Mouse (Mus musculus) liver, embryonic 15.5 days (tissue): ENCODE data around the gene Fam241a. TPM values are rescaled to one million over a fixed set of nuclear protein-coding genes. Genes with fewer than 3 reads are reported as not detected.

Source experiments
- ATAC-seq: fragments of 200-750 bp; cut with Nextera tagmentation; 2 replicates; pipeline ENCODE4 v1.8.0; 2017; ENCODE audit warnings: moderate number of reproducible peaks, mild to moderate bottlenecking, moderate library complexity; ENCODE audit not compliant: insufficient read depth
- H3K27ac ChIP-seq: fragments of 300-500 bp; sonication (generic); replicated peaks from 2 replicates; pipeline ENCODE4 v1.5.1; 2015; ENCODE audit warnings: mild to moderate bottlenecking, inconsistent platforms
- H3K27me3 ChIP-seq: fragments of 300-500 bp; sonication (generic); 2 replicates; pipeline ENCODE4 v1.6.1; 2015; ENCODE audit warnings: mild to moderate bottlenecking, inconsistent platforms
- H3K36me3 ChIP-seq: fragments of 300-500 bp; sonication (generic); replicated peaks from 2 replicates; pipeline ENCODE4 v1.6.1; 2015; ENCODE audit warnings: moderate library complexity, mild to moderate bottlenecking, inconsistent platforms
- H3K4me1 ChIP-seq: fragments of 300-500 bp; sonication (generic); replicated peaks from 2 replicates; pipeline ENCODE4 v1.6.1; 2015; ENCODE audit warnings: inconsistent platforms
- H3K4me2 ChIP-seq: fragments of 300-500 bp; sonication (generic); 2 replicates; pipeline ENCODE4 v1.6.1; 2015; ENCODE audit warnings: moderate library complexity, mild to moderate bottlenecking, inconsistent platforms
- H3K4me3 ChIP-seq: fragments of 300-500 bp; sonication (generic); replicated peaks from 2 replicates; pipeline ENCODE4 v1.5.1; 2015; ENCODE audit warnings: mild to moderate bottlenecking, inconsistent platforms
- H3K9ac ChIP-seq: fragments of 300-500 bp; sonication (generic); 2 replicates; pipeline ENCODE4 v1.6.1; 2015; ENCODE audit warnings: moderate library complexity, mild to moderate bottlenecking, inconsistent platforms
- H3K9me3 ChIP-seq: fragments of 300-500 bp; sonication (generic); replicated peaks from 2 replicates; pipeline ENCODE4 v1.6.1; 2016; ENCODE audit warnings: inconsistent platforms
- WGBS: fragments of 180-500 bp; shearing (Covaris S2); methylation state at CpG from one replicate; pipeline ENCODE4 v1.1.7; 2015; ENCODE audit warnings: mixed read lengths; ENCODE audit not compliant: insufficient replicate concordance; 5-methylcytosine and 5-hydroxymethylcytosine counted together
- polyA plus RNA-seq: library from polyadenylated mRNA; unstranded; fragments of >200 nt; fragmentation: Nextera tagmentation; extraction: Ambion mirVana; gene quantifications from 2 replicates; pipeline ENCODE4 v1.2.1, GENCODE M21; 2015

Fam241a gene
- polyA plus RNA-seq, 1 experiment from 2014 or later, result 45.5 TPM

DNA sequence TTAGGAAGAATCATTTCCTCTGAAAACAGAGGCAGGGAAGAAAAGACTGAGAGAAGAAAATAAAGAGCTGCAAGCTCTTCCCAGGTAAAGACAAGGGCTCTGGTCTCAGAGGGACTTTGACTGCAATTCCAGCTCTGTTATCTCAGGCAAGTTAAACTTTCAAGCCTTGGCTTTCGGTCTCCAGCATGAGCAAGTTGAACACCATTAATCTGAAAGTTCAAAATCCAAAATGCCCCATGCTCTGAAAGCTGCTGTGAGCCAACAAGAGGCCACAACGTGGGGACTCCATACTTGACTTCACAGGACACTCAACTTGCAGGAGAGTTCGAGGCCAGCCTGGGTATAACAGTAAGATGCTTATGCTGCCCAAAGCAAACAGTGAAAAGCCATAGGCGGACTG, 62.1 kb downstream of the Fam241a start:
- Histone ChIP-seq H3K4me3 (no peak overlapping the region), H3K27me3 (no peaks in the 10 kb centered on the region), H3K9ac (no peak overlapping the region), H3K4me1 (peaks cover 36% of the 10 kb centered on the region), H3K36me3 (peaks cover 14% of the 10 kb centered on the region; the same call in 1 of the 2 replicates), H3K4me2 (no peak overlapping the region), H3K9me3 (no peaks in the 10 kb centered on the region), H3K27ac (no peak overlapping the region)
- no peak for ATAC-seq
- WGBS, result 67% methylated on average over 4 of the region's 4 CpGs

DNA sequence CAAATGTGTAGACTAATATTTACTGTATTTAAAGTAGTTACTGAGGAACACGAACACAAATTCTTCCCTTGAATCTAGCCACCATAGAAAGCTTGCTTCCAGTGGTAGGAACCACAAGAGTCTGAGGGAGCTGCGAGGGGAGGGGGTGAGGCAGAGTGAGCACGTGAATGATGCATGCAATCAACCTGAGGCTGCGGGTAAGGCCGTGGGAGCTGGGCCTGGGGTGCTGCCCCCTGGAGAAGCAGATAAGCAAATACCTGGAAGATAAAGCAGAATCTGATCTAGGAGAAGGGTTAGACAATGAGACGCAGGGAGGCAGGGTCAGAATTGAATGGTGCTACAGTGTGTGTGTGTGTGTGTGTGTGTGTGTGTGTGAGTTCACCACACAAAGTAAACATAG, 65.0 kb downstream of the Fam241a start:
- no peak overlapping the region for H3K4me2 ChIP-seq
- H3K9ac ChIP-seq, result no peak overlapping the region
- H3K4me1 ChIP-seq, result peaks cover 17% of the 10 kb centered on the region
- H3K9me3 ChIP-seq, result no peaks in the 10 kb centered on the region
- WGBS, result 41% methylated on average over 6 of the region's 6 CpGs
- peaks cover 14% of the 10 kb centered on the region; the same call in 1 of the 2 replicates for H3K36me3 ChIP-seq
- H3K4me3 ChIP-seq, result no peak overlapping the region
- H3K27ac ChIP-seq, result no peak overlapping the region
- ATAC-seq, result no peak
- H3K27me3 ChIP-seq, result no peaks in the 10 kb centered on the region

DNA sequence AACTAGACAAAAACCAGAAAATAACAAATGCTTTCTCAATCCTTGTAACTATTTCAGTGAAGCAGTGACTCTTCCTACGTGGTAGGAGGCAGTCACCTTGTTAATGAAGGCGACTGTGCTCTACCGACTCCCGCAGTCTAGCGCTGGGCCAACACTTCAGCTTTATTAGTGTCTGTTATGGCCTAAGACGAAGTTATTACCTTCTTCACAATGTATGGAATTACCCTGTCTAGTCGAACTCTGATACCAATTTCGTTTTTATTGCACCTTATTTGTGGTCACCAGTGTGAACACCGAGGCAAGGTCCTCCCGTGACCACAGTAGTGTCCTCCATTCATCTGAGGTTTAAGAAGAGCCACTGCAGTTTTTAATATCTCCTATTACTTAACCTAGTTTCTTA, 65.9 kb downstream of the Fam241a start:
- Histone ChIP-seq H3K9me3 (no peaks in the 10 kb centered on the region), H3K4me1 (peaks cover 10% of the 10 kb centered on the region), H3K9ac (no peak overlapping the region), H3K4me2 (no peak overlapping the region), H3K27me3 (no peaks in the 10 kb centered on the region), H3K36me3 (peaks cover 14% of the 10 kb centered on the region; the same call in 1 of the 2 replicates), H3K4me3 (no peak overlapping the region), H3K27ac (no peak overlapping the region)
- 84% methylated on average over 10 of the region's 10 CpGs for WGBS
- ATAC-seq, result no peak

DNA sequence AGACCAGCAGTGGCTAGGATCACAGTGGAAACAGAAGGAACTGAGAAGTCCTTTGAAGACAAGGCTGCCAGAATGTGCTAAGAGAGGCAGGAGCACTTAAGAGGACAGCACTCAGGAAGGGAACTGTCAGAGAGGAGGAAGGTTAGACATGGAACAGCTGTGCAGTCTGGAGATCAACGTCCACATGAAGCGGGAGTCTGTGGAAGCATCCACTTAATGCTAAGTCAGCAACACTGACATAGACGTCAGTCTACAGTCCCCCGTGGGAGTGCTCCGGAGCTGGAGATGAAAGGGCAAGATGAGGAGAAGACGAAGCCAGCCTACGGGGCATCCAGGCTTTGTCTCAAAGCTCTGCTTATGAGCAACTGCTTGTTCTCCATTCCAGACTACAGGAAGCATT, 69.0 kb downstream of the Fam241a start:
- ATAC-seq, result no peak
- Histone ChIP-seq H3K4me3 (no peak overlapping the region), H3K4me1 (peaks cover 18% of the 10 kb centered on the region; the same call in 1 of the 2 replicates), H3K9me3 (no peaks in the 10 kb centered on the region), H3K27me3 (no peaks in the 10 kb centered on the region), H3K27ac (no peak overlapping the region), H3K36me3 (peaks cover 15% of the 10 kb centered on the region; the same call in 1 of the 2 replicates), H3K9ac (no peak overlapping the region), H3K4me2 (no peak overlapping the region)
- 69% methylated on average over 7 of the region's 7 CpGs for WGBS

DNA sequence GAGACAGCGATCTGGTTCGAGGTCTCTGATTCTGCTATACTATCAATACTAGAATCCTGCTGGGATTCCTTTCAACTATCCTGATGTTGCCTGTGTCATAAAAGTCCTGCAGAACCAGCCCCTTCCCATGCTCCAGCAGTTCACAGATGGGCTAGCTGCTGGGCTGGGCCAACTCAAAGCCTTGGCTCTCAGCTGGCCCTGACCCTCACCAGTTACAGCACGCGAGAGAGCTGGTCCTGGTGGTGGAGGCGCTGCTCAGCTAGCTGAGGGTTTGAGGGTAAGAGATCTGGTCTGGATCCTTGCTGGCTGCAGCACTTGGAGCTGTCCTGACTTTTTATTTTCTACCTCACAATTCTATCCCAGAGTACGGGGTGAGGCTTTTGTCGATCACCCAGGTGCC, 69.6 kb downstream of the Fam241a start:
- Histone ChIP-seq H3K4me2 (no peak overlapping the region), H3K4me1 (peaks cover 22% of the 10 kb centered on the region), H3K4me3 (no peak overlapping the region), H3K36me3 (peaks cover 19% of the 10 kb centered on the region), H3K27ac (no peak overlapping the region), H3K9ac (no peak overlapping the region), H3K27me3 (no peaks in the 10 kb centered on the region), H3K9me3 (no peaks in the 10 kb centered on the region)
- WGBS, result 90% methylated on average over 7 of the region's 7 CpGs
- no peak for ATAC-seq

- Histone ChIP-seq H3K27ac (no peak overlapping the region), H3K27me3 (no peaks in the 10 kb centered on the region)
- WGBS, result 56% methylated on average over 17 of the region's 17 CpGs
Measured at GRCm38 (mm10) chr3:127823886-127824863, 71.9 kb downstream of the Fam241a start.

DNA sequence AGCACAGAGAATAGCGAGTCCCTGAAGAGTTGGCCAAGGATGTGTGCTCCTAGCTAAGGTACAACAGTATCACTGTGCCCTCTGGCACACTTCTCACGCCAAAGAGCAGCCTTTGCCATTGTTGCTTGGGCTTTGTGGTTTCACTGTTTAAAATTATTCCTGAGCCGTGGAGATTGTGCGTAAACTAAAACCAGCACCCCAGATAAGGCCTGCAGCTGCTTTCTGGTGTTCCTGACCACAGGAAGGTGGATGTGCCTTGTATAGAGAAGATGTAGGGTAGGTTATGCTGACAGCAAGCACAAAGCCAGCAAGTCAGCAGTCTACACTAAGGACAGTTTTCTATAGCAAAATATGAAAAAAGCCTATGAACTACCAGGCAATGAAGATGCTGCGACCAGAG, 74.9 kb downstream of the Fam241a start:
- 30% methylated on average over 5 of the region's 5 CpGs for WGBS
- peak; percentile 23; the same call in 1 of the 2 replicates for ATAC-seq
- Histone ChIP-seq H3K27ac (no peak overlapping the region; the same call in 1 of the 2 replicates), H3K36me3 (peaks cover 29% of the 10 kb centered on the region), H3K4me2 (no peak overlapping the region), H3K9ac (no peak overlapping the region), H3K9me3 (no peaks in the 10 kb centered on the region), H3K4me3 (no peak overlapping the region), H3K27me3 (no peaks in the 10 kb centered on the region), H3K4me1 (peaks cover 39% of the 10 kb centered on the region)

More at GRCm38 (mm10) chr3:127823886-127824863, 71.9 kb downstream of the Fam241a start:
- no peak overlapping the region for H3K9ac ChIP-seq
- H3K4me1 ChIP-seq, result peaks cover 34% of the 10 kb centered on the region
- ATAC-seq, result no peak
- no peak overlapping the region for H3K4me3 ChIP-seq
- H3K36me3 ChIP-seq, result peaks cover 21% of the 10 kb centered on the region
- no peak overlapping the region for H3K4me2 ChIP-seq
- H3K9me3 ChIP-seq, result no peaks in the 10 kb centered on the region

DNA sequence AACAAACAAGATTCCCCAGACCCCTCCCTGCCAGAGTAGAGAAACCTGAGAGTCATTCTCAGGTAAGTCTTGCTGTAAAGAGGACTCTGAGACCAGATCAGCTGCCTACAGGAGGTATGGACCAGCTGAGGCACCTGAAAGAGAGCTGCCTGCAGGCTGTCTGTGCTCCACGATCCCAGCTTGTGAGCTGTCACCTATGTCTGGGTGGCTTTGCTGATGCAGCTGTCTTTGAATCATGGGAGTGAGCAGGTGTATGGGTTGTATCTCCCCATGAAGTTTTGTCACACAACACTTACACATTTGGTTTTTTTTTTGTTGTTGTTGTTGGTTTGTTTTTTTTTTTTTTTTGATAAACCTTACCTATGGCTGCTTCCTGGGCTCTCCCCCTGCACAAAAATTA, 75.7 kb downstream of the Fam241a start:
- Histone ChIP-seq H3K9ac (no peak overlapping the region), H3K4me3 (no peak overlapping the region), H3K27me3 (no peaks in the 10 kb centered on the region), H3K9me3 (no peaks in the 10 kb centered on the region), H3K4me2 (no peak overlapping the region), H3K36me3 (peaks cover 31% of the 10 kb centered on the region), H3K4me1 (peaks cover 39% of the 10 kb centered on the region), H3K27ac (0 out of 2 replicates have a peak overlapping the region, but pooled peaks have one; percentile 33)
- 61% methylated on average over 1 of the region's 1 CpGs for WGBS
- no peak for ATAC-seq

Other genes with a start within 250 kb of the Fam241a start
- 0.59 and 0.62 TPM in 2 replicates for gene Alpk1, start 115.8 kb downstream of the Fam241a start, polyA plus RNA-seq
- 14.9 and 15.3 TPM in 2 replicates for gene Tifa, start 106.5 kb downstream of the Fam241a start, polyA plus RNA-seq
- 19.1 and 19.2 TPM in 2 replicates for gene Ap1ar, start 58.8 kb downstream of the Fam241a start, polyA plus RNA-seq